Mouse (Mus musculus): ENCODE measurements around the gene Sipa1l1.

Gene Sipa1l1

GRCm38 (mm10) chr12:82168820-82169533, at the start of gene Sipa1l1:
TSS of gene Sipa1l1 (plus strand) at chr12:82169320.
- DNase-seq (ENCODE audit: low read depth, low spot score), result peak; percentile 98

GRCm38 (mm10) chr12:82121947-82122346, 47.2 kb upstream of the Sipa1l1 start:
- no peak for DNase-seq (ENCODE audit: low read depth, low spot score)

GRCm38 (mm10) chr12:82122450-82123249, 46.5 kb upstream of the Sipa1l1 start:
- DNase-seq (ENCODE audit: low read depth, low spot score), result no peak

GRCm38 (mm10) chr12:82126796-82127195, 42.3 kb upstream of the Sipa1l1 start:
- no peak for DNase-seq (ENCODE audit: low read depth, low spot score)

DNA sequence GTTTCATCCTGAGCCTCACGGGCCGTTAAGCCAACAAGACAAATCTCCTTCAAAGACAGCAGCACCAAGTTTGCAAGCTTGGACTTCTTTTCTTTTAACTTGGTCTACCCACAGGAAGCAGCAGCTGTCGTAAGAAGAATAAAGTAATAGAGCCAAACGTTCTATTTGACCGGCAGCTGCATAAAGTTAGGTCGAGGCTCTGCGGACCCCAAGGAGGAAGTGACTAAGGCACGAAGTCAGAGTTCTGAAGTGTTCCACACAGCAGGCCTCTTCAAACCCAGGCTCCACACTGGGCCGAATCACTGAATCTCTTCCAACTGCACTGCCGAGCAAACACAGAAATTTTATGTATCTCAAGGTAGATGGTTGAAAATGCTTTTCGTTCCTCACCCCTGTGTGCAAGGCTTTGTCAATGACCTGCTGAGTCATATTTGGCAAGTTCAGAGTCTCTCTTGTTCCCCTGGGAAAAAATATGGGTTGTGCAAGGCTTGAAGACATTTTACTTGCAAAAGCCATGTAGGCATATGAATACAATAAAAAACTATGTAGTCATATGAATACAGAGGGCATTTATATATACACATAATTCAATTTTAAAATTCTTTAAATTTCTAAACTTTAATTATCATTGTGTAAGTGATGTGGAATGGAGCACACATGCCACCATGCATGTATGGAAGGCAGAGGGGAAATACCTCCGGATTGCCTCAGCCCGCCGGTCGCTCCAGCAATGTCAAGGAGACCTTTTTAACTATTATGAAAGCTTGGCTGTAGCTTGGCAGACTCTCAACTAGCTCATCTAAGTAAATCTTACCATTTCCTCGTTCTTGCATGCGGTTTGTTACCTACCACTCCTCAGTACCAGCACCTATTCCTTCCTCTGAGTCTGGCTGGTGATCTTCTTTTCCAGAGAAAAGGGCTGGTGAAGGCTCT, 29.6 kb upstream of the Sipa1l1 start:
- no peak for DNase-seq (ENCODE audit: low read depth, low spot score)

DNA sequence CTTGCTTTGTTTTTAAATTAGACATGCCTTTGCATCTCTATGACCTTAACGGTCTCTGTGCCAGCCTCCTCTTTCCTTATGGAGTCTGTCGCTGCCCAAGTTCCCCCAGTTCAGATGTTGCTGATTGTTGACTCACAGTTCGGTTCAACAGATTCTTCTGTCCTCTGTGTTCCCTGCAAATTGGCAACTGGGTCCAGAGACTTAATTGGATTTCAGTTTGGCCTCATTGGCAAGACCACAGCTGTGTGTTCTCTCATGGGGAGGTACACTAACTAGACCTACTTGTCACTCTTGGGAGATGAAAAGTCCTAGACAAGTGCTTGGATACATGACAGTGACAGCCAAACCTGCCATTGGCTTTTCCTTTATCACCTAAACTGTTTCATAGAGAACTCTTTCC, 25.7 kb upstream of the Sipa1l1 start:
- no peak for DNase-seq (ENCODE audit: low read depth, low spot score)

DNA sequence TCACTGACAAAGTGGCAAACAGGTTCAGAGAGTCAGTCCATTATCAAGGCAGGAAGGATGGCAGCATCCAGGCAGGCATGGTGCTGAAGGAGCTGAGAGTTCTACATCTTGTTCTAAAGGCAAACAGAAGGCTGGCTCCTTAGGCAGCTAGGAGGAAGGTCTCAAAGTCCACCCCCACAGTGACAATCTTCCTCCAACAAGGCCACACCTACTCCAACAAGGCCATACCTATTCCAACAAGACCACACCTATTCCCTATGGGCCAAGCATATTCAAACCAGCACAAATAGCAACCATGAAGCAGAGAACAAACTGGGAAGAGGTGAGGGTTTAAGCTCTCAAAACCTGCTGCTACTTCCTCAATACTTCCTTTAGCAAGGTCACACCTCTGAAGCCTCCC, 23.9 kb upstream of the Sipa1l1 start:
- no peak for DNase-seq (ENCODE audit: low read depth, low spot score)

DNA sequence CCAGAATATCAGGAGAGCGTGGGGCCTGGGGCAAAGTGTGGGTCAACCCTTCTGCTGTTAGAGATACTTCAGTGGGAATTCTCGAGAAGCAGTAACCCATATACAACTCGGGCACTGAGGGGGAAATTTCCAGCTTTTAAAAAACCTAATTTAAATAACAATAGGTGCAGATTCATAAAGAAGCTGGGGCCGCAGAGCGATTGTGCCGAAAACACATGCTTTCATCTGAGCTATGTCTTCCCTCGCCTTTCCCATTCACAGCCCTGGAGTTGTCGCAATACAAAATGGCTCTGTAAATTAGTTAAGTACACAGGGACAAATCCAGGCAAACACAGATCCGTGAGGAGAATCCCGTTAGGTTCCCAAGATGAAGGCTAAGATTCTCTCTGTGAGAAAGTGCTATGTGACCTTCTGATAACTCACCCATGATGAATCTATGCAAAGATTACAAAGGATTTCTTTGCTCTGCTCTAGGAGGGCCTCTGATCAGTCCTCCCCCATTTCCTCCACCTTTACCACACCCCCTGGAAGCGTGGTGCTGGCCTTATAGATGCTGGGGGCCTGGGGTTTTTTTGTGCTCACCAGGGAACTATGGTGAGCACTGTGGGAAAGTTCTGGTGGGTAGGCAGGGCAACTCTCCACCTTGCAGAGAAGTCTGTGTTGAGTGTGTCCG, 22.0 kb upstream of the Sipa1l1 start:
- no peak for DNase-seq (ENCODE audit: low read depth, low spot score)

DNA sequence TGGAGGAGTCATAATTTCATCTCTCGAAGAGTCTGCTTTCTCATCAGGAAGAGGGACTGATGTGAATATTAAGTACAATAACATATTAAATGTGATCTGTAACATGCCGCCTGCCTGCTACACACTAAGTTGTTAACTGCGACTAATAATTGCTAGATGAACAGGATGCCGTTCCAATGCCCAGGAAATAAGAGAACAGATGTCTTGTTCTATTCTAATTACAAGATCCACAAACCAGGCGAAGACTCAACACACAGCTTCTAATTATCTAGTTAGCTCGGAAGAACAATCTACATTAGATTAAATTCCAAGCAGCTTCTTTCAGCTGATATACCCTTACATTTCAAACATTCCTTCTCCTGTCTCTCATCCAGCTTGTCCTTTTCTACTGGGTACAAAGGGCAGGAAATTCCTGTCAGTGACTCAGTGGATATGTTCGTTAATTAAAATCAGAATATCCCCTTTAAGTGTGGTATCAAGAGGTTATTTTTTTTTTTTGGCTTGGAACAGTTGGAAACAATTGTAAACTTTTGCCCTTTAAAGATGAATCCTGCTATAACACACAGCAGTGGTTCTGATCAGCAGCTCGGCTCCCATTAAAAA, 20.7 kb upstream of the Sipa1l1 start:
- no peak for DNase-seq (ENCODE audit: low read depth, low spot score)

DNA sequence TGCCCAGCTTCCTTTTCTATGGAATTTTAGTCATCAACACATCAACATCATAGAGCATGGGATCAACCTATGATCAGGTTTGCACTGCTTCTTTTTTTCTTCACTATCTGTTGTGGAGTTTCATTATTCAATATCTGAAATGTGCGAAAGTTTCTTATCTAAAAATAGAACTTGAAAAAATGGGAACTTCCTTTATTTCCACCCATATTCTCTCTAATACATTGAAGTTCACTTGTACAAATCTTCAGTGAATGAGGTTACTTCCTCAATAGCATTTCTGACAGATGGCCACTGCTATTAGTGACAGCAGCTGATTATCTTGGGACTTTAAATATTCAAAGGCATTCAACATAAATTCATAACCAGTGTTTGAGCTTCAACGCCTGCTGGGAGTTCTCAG, 18.1 kb upstream of the Sipa1l1 start:
- no peak for DNase-seq (ENCODE audit: low read depth, low spot score)

DNA sequence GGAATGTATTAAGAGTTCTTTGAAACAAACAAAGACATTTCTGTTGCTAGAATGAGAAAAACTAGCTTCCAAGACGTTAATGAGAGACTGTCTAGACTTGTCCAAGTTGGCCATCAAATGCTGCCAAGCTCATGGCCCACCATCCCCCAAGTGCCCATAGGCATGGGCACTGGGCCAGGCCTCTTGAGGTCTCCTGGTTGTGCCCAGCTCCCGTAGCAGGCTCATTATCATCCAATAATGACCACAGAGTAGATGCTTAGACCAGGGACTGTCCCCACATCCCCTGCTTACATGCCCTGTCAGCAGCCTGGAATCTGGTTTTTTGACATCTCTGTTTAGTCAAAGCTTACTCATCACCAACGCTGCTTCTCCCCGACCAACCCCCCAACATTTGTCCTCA, 14.6 kb upstream of the Sipa1l1 start:
- DNase-seq (ENCODE audit: low read depth, low spot score), result no peak

DNA sequence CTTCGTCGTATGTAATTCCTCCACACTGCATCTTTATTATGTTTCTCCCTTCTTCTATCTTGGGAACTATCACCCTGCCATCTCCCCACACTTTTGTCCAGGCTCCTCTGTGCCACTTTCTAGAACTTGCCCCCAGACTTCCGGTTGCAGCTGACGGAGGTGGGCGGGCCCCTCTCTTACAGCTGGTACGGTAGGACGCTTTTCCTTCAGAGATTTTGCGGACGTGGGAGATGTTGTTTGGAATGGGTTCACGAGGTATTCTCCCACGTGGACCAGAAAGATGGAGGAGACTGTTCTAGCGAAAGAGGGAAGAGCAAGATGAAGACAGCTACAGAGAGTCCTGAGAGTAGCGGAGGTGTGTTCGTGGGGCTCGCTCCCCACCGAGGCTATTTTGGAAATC, 10.6 kb upstream of the Sipa1l1 start:
- no peak for DNase-seq (ENCODE audit: low read depth, low spot score)

DNA sequence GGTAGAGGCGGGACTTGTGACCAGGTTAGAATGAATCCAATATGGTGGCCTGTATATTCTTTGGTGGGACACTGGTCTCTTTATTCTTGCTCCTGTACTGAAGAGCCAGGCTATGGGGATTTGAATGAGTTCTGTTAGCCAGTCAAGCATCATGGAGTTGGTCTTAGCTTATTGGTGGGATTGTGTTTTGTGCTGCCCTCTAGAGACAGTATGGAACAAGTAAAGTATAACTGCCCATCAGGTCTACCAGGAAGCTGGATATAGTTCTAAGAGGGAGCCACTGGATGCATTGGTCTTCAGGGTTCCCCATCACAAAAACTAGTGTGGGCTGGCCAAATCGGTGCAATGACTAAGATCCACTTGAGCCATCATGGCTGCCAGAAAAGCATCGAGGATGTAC, 9.7 kb upstream of the Sipa1l1 start:
- DNase-seq (ENCODE audit: low read depth, low spot score), result no peak

DNA sequence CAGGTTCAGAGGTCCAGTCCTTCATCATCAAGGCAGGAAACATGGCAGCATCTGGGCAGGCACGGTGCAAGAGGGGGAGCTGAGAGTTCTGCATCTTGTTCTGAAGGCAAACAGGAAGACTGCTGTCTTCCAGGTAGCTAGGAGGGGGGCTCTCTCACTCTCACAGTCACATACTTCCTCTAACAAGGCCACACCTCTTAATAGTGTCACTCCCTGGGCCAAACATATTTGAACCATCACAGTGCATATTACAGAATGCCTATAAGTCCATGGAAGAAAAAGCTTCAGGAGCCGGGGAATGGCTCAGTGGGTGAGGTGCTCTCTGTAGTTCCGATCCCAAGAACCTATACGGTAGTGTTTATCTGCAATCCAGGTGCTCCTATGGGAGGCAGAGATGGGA, 3.5 kb upstream of the Sipa1l1 start:
- peak; percentile 61 for DNase-seq (ENCODE audit: low read depth, low spot score)

- peak; percentile 86 for DNase-seq (ENCODE audit: low read depth, low spot score)
Observed at GRCm38 (mm10) chr12:82166101-82166571, 3.0 kb upstream of the Sipa1l1 start.

DNA sequence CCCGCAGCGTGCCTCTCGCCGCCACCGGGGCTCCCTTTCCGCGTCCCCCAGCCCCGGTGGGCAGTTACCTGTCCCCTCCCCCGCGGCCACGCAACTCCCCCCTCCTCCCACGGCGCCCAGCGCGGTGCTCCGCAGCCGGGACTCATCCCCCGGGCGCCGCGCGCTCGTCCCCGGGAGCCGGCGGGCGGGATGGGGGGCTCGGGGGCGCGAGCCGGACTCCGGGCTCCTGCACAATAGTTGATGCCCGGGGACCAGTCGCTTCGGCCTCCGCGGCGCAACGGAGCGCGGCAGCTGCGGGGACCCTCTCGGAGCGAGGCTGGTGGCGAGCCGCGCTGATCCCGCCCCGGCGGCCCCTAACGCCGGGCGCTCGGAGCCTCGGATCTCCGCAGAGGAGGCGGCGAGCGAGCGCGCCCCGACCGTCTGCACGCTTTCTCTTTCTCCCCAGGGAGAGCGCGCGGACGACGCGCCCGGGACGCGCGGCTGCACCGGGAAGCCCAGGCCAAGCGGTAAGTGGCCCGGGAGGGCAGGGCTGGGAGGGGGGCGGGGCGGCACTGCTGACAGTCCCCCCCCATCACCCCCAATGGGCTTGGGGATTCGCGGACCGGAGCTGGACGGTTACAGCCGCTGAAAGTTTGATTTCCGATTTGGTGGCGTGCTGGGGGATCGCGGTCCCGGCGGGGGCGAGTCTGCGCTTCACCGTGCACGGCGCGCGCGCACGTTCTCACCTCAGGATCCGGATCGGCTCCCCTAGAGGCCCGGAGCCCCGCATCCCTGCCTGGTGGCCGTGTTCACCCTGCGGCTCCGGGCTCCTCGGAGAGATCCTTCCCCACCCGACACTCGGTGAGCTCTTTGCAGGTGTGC, 681 bp downstream of the Sipa1l1 start:
- peak; percentile 85 for DNase-seq (ENCODE audit: low read depth, low spot score)

GRCm38 (mm10) chr12:82170461-82171279, 1.6 kb downstream of the Sipa1l1 start:
- DNase-seq (ENCODE audit: low read depth, low spot score), result peak; percentile 70

DNA sequence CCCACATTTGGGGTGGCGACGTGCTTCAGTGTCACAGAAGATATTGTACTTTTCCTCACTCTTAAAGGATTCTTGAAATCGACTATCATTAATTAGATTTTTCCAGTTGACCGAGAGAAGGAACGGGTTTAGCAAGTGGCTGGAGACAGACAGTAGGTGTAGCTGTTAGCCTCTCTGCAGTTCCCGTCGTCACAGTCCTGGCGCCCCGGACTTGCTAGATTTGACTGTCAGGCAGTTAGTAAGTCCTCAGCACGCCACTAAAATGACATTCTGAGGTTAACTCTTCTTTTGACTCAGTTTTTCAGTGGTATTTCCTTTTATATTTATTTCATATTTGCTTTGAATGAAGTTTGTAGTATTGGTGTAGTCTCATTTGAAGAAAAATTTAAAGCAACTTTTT, 2.5 kb downstream of the Sipa1l1 start:
- peak; percentile 42 for DNase-seq (ENCODE audit: low read depth, low spot score)

GRCm38 (mm10) chr12:82173623-82174022, 4.5 kb downstream of the Sipa1l1 start:
- DNase-seq (ENCODE audit: low read depth, low spot score), result no peak

Data from CD4-positive helper T cell, adult 2 months (primary cell).